Mouse (Mus musculus) liver, embryonic 11.5 days (tissue): ENCODE data around the gene Taf9. TPM values are rescaled to one million over a fixed set of nuclear protein-coding genes. Genes with fewer than 3 reads are reported as not detected.

Source experiments
- ATAC-seq: fragments of 200-750 bp; cut with Nextera tagmentation; replicated peaks from 2 replicates; pipeline ENCODE4 v1.8.0; 2017; ENCODE audit warnings: moderate number of reproducible peaks, mild to moderate bottlenecking, moderate TSS enrichment, moderate library complexity; ENCODE audit not compliant: low FRiP score
- DNase-seq: peaks from one replicate; pipeline ENCODE4 v3.0.0-alpha.2; 2017; ENCODE audit warnings: low spot score
- H3K27ac ChIP-seq: fragments of 300-500 bp; sonication (generic); 2 replicates; pipeline ENCODE4 v1.5.1; 2014; ENCODE audit warnings: mild to moderate bottlenecking, low read depth, low read length, control low read depth
- H3K27me3 ChIP-seq: fragments of 300-500 bp; sonication (generic); replicated peaks from 2 replicates; pipeline ENCODE4 v1.6.1; 2014; ENCODE audit warnings: low read length, mixed read lengths; ENCODE audit not compliant: control insufficient read depth, insufficient read depth
- H3K36me3 ChIP-seq: fragments of 300-500 bp; sonication (generic); 2 replicates; pipeline ENCODE4 v1.6.1; 2014; ENCODE audit warnings: mild to moderate bottlenecking, low read length, moderate library complexity, mixed read lengths; ENCODE audit not compliant: control insufficient read depth, insufficient read depth
- H3K4me1 ChIP-seq: fragments of 300-500 bp; sonication (generic); replicated peaks from 2 replicates; pipeline ENCODE4 v1.6.1; 2014; ENCODE audit warnings: low read length, mixed read lengths; ENCODE audit not compliant: control insufficient read depth, insufficient read depth
- H3K4me2 ChIP-seq: fragments of 300-500 bp; sonication (generic); 2 replicates; pipeline ENCODE4 v1.6.1; 2014; ENCODE audit warnings: mild to moderate bottlenecking, control low read depth, moderate library complexity
- H3K4me3 ChIP-seq: fragments of 300-500 bp; sonication (generic); 2 replicates; pipeline ENCODE4 v1.5.1; 2014; ENCODE audit warnings: low read depth, low read length, control low read depth
- H3K9ac ChIP-seq: fragments of 300-500 bp; sonication (generic); 2 replicates; pipeline ENCODE4 v1.6.1; 2014; ENCODE audit warnings: low read depth, low read length, control low read depth
- H3K9me3 ChIP-seq: fragments of 300-500 bp; sonication (generic); 2 replicates; pipeline ENCODE4 v1.6.1; 2016; ENCODE audit warnings: low read length, inconsistent platforms, mixed read lengths; ENCODE audit not compliant: control insufficient read depth
- WGBS: fragments of 180-500 bp; shearing (Covaris S2); extraction: QIAGEN DNeasy Blood & Tissue Kit; methylation state at CpG from one replicate; pipeline ENCODE4 v1.1.7; 2014; 5-methylcytosine and 5-hydroxymethylcytosine counted together
- polyA plus RNA-seq: library from polyadenylated mRNA; unstranded; fragments of >200 nt; fragmentation: Nextera tagmentation; extraction: Ambion mirVana; gene quantifications from 2 replicates; pipeline ENCODE4 v1.2.1, GENCODE M21; 2014

Gene Taf9
- polyA plus RNA-seq, 1 experiment from 2014 or later, result 26.0 TPM

DNA sequence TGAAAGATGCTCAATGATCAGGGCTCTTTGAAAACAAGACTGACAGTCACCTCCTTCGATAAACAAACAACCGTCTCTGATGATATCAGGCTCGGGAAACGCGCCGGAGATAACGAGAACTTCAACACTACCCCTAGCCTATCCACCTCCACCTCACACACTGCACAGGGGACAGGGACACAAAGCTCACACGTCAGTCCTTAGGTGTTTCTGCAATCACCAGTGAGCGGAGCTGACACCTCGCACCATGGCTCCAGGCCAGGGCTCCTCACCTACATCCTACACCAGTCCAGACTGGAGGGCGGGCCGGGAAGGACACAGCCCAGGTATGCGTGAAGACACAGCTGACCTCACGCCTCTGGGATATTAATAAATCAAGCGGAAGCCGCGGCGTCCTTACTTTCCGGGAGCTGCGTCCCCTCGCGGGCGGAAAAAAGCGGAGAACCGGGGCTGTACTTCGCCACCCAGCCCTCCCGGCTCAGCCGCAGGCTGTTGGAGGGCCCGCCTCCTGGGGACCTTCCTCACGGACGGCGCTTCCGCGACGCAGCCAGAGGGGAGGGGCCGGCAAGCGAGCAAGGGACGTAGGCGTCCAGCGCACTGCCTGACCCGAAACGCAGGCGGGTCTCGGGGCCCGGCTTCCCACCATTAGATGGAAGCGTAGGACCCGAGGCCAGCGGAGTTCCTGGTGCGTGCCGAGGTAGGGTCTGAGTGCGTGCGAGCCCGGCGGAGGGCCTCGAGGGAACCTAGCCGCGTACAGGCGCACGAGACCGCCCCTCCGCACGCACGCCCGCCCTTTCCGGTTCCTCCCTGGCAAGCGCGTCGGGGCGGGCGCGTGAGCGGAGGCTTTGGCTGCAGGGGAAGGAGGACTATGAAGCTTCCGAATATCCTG is 585 bp upstream of the Taf9 start, which contains the start of the genes Ak6 and Rad17:
TSS of gene Ak6 (plus strand) at position 430 of the 889 bp plus-strand sequence.
TSS of gene Rad17 (minus strand) at position 502 of the 889 bp plus-strand sequence.
- under 1% methylated on average over 73 of the region's 73 CpGs for WGBS
- peak within 1 kb of the TSS; percentile 86 for H3K27ac ChIP-seq
- DNase-seq (peak; percentile 95), ATAC-seq (peak; percentile 97)
- peak within 1 kb of the TSS; percentile 78 for H3K4me3 ChIP-seq
- peaks cover 5% of the 10 kb centered on the region for H3K4me1 ChIP-seq
- peak within 1 kb of the TSS; percentile 86 for H3K4me2 ChIP-seq
- H3K36me3 ChIP-seq, result peaks cover 7% of the 10 kb centered on the region
- H3K27me3 ChIP-seq, result no peaks in the 10 kb centered on the region
- H3K9ac ChIP-seq, result peak within 1 kb of the TSS; percentile 71
- no peaks in the 10 kb centered on the region for H3K9me3 ChIP-seq

DNA sequence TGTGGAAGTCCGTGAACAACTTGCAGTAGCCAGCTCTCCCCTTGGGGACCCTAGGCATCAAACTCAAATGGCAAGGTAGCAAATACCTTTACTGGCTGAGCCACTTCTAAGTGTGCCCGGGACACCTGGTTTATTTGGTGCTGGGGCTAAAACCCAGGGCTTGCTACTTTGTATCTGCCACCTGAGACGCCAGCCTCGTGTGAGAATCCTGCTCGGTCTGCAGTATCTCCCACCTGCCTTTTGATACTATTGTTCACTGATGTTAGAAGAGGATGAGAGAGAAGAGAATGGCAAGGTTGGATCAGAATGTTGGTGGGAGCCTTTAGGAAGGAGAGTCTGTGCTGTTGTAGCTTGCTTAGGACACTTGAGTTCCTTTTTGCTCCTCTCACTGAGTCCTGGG is 6.7 kb downstream of the Taf9 start:
- DNase-seq, result no peak
- WGBS, result 92% methylated on average over 5 of the region's 5 CpGs
- no peak overlapping the region for H3K27ac ChIP-seq
- H3K36me3 ChIP-seq, result peaks cover 2% of the 10 kb centered on the region; the same call in 1 of the 2 replicates
- no peak for ATAC-seq
- H3K27me3 ChIP-seq, result no peaks in the 10 kb centered on the region
- no peaks in the 10 kb centered on the region for H3K9me3 ChIP-seq
- no peak overlapping the region for H3K4me3 ChIP-seq
- no peaks in the 10 kb centered on the region; the same call in 1 of the 2 replicates for H3K4me1 ChIP-seq
- H3K4me2 ChIP-seq, result no peak overlapping the region
- H3K9ac ChIP-seq, result no peak overlapping the region

DNA sequence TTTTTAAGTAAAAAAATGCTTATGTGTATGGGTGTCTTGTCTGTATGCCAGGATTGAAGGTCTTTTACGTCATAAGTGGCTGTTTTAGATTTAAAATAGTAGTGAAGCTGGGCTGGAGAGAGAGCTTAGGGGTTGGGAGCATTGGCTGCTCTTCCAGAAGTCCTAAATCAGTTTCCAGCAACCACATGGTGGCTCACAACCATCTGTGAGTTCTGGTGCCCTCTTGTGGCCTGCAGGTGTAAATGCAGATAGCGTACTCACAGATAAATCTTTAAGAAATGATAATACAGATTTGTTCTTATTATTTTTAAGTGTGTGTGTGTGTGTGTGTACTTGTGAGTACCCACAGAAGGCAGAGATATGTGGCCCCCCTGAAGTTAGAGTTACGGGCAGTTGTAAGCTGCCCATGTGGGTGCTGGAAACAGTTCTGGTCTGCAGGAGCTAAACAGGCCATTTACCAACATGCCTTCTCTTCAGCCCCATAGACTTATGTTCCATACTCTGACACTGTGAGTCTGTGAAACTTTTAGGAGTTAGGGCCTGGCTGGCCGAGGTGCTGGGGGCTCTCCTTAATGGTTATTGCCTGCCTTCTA is 8.6 kb downstream of the Taf9 start:
- peak; percentile 50 for DNase-seq
- WGBS, result 42% methylated on average over 4 of the region's 4 CpGs
- no peak overlapping the region for H3K4me2 ChIP-seq
- peaks cover 2% of the 10 kb centered on the region; the same call in 1 of the 2 replicates for H3K36me3 ChIP-seq
- H3K27me3 ChIP-seq, result no peaks in the 10 kb centered on the region
- H3K4me1 ChIP-seq, result no peaks in the 10 kb centered on the region
- no peak overlapping the region for H3K27ac ChIP-seq
- no peak; the same call in 1 of the 2 replicates for ATAC-seq
- no peak overlapping the region for H3K4me3 ChIP-seq
- H3K9ac ChIP-seq, result no peak overlapping the region
- H3K9me3 ChIP-seq, result no peaks in the 10 kb centered on the region

DNA sequence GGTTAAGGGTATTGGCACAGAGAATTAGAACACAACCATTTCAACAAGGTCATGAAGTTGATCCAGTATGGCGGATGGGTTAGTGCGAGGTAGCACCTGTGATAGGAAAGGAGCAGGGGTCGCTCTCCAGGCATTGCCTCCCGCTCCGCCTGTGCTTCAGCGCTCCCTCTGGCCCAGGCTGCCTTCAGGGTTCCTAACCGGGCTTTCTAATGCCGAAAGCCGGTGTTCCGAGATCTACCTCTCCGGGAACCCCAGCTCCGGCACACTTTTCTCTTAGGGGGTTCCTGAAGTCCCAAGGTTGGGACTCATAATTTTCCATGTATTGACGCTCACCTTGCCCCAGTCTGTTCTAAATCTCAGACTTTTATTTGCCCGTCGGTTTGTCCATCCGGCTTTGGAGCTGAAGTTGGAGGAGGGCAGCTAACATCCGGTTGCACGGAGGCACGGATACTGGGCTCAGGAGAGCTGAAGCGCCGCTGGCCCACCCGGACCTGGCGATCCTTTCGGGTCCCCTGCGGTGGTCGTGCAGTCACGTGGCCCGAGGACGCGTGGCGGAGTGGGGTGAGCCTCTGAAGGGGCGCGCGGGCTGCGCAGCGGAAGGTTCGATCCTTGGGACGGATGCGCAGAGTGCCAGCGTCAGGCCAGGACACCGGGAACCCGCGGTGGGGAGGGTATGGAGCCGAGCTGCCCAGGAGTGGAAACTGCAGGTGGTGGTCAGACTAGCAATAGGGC is 18.1 kb downstream of the Taf9 start, which contains the start of gene Ccdc125:
TSS of gene Ccdc125 (plus strand) at position 427 of the 732 bp plus-strand sequence.
- WGBS, result 2% methylated on average over 44 of the region's 44 CpGs
- peak within 1 kb of the TSS; percentile 65 for H3K27ac ChIP-seq
- peak within 1 kb of the TSS; percentile 72 for H3K9ac ChIP-seq
- H3K4me3 ChIP-seq, result peak within 1 kb of the TSS; percentile 57
- peak within 1 kb of the TSS; percentile 82 for H3K4me2 ChIP-seq
- H3K36me3 ChIP-seq, result peaks cover 6% of the 10 kb centered on the region; the same call in 1 of the 2 replicates
- no peaks in the 10 kb centered on the region for H3K27me3 ChIP-seq
- no peaks in the 10 kb centered on the region for H3K9me3 ChIP-seq
- ATAC-seq (peak; percentile 61), DNase-seq (peak; percentile 65)
- no peaks in the 10 kb centered on the region for H3K4me1 ChIP-seq

DNA sequence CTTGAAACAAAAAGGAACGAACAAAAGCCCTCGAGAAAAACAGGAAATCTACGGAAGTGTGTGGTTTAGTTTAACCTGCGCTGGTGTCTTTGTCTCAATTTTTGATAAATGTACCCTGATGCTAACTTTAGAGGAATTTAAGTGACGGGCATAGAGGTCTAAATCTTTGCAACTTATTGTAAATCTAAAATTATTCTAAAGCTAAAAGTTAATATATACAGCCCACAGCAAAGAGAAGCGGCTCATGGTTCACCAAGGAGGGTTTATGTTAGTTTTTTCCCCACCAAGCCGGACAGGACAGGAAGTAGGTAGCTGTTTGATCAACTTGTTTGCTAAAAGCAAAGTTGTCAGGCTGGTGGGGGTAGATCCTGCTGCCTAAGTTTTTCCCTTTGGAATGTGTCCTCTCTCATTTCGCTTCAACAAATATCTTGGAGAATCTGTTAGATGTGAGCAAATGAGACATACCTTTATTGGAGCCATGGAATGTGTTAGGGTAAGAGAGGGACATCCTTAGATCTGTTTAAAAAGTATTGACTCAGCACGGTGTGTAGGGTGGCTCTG is 18.9 kb downstream of the Taf9 start:
- Histone ChIP-seq H3K4me1 (no peaks in the 10 kb centered on the region), H3K27me3 (no peaks in the 10 kb centered on the region), H3K4me2 (peak overlapping the region; percentile 82), H3K9ac (peak overlapping the region; percentile 72), H3K4me3 (peak overlapping the region; percentile 57), H3K9me3 (no peaks in the 10 kb centered on the region), H3K27ac (peak overlapping the region; percentile 65), H3K36me3 (peaks cover 6% of the 10 kb centered on the region; the same call in 1 of the 2 replicates)
- no peak for DNase-seq
- 30% methylated on average over 9 of the region's 9 CpGs for WGBS
- no peak for ATAC-seq

DNA sequence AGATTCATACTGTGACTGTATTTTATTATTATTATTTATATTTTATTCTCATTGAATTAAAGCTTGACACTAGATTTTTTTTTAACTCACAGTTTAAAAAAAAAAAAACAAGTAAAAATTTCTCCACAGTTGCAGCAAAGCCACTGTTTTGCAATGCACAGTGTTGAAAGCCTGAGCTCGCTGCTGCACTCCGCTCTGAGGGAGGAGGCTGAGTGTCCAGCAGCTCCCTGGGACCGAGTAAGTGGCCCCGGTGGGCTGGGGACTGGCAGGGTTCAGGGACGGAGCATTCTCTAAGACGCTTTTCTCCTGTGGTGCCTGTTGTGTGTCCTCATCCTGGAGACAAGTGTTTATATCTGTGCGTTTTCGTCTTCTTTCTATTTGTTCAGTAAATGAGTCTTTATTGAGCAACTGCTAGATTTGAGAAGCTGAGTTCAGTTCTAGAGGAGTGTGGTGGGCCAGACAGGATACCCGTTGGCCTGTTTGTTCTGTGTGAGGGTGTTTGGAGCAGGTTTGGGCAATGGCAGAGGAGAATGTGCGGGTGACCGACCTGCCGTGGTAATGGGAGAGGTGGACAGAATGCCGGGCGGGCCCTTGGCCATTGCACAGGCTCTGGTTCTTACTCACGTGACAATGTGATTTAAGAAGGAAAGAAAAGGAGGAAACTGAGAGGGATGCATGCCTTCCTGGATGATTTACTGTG is 24.7 kb downstream of the Taf9 start:
- no peaks in the 10 kb centered on the region for H3K9me3 ChIP-seq
- H3K4me2 ChIP-seq, result no peak overlapping the region
- H3K9ac ChIP-seq, result no peak overlapping the region
- no peak overlapping the region for H3K4me3 ChIP-seq
- H3K4me1 ChIP-seq, result no peaks in the 10 kb centered on the region
- no peaks in the 10 kb centered on the region for H3K36me3 ChIP-seq
- ATAC-seq (no peak), DNase-seq (no peak)
- H3K27ac ChIP-seq, result no peak overlapping the region
- 82% methylated on average over 15 of the region's 15 CpGs for WGBS
- no peaks in the 10 kb centered on the region for H3K27me3 ChIP-seq

DNA sequence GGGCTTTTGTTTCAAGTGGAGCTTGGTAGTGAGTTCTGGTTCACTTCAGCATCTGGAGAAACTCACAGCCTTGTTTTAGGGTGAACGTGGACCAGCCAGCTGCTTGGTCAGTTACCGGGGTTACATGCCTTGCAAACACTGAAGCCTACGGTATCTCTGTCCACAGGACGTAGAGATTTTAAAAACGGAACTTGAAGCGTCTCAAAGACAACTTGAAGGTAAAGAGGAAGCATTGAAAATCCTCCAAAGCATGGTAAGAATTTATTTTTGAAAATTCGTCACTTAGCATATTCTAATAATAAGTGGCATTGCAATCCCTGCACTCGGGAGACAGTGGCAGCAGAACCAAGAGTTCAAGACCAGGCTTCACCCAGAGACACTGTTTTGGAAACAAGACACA is 30.2 kb downstream of the Taf9 start:
- Histone ChIP-seq H3K27ac (no peak overlapping the region), H3K4me1 (no peaks in the 10 kb centered on the region), H3K9me3 (no peaks in the 10 kb centered on the region), H3K4me3 (no peak overlapping the region), H3K27me3 (no peaks in the 10 kb centered on the region), H3K36me3 (no peaks in the 10 kb centered on the region), H3K9ac (no peak overlapping the region), H3K4me2 (no peak overlapping the region)
- ATAC-seq (no peak), DNase-seq (no peak)
- WGBS, result 81% methylated on average over 8 of the region's 8 CpGs

DNA sequence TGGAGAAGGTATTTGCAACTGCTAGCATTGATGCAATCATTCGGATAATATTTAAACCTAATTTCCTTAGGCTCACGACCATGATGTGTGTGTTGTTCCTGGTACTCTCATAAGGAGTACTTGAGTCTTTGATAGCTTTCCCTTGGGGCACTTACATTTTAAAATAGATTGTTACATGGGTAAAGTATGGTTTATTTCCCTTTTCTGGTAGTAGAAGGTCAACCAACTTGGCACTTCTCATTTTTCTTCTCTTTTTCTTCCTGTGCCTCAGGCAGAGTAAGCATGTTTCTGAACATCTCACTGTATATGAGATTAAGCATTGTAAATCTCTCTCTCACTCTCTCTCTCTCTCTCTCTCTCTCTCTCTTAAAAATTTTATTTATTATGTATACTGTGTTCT is 31.5 kb downstream of the Taf9 start:
- H3K36me3 ChIP-seq, result no peaks in the 10 kb centered on the region
- H3K4me2 ChIP-seq, result no peak overlapping the region
- no peaks in the 10 kb centered on the region for H3K9me3 ChIP-seq
- no peak overlapping the region for H3K27ac ChIP-seq
- H3K27me3 ChIP-seq, result no peaks in the 10 kb centered on the region
- no peak overlapping the region for H3K4me3 ChIP-seq
- no peaks in the 10 kb centered on the region for H3K4me1 ChIP-seq
- no peak for DNase-seq
- no peak overlapping the region for H3K9ac ChIP-seq
- WGBS, result 71% methylated on average over 2 of the region's 2 CpGs
- ATAC-seq, result no peak
